Mouse (Mus musculus) effector memory CD4-positive, alpha-beta T cell, adult 7 months (primary cell): ENCODE measurements around the gene Mroh2a. TPM values are rescaled to one million over a fixed set of nuclear protein-coding genes. Genes with fewer than 3 reads are reported as not detected.

ENCODE experiments used
- polyA plus RNA-seq: library from polyadenylated mRNA; unstranded; fragments of 100-300 nt; shearing (Covaris generic); gene quantifications from one replicate; pipeline ENCODE4 v1.2.1, GENCODE M21; 2017

Gene Mroh2a
- polyA plus RNA-seq, result 2.7 TPM

DNA sequence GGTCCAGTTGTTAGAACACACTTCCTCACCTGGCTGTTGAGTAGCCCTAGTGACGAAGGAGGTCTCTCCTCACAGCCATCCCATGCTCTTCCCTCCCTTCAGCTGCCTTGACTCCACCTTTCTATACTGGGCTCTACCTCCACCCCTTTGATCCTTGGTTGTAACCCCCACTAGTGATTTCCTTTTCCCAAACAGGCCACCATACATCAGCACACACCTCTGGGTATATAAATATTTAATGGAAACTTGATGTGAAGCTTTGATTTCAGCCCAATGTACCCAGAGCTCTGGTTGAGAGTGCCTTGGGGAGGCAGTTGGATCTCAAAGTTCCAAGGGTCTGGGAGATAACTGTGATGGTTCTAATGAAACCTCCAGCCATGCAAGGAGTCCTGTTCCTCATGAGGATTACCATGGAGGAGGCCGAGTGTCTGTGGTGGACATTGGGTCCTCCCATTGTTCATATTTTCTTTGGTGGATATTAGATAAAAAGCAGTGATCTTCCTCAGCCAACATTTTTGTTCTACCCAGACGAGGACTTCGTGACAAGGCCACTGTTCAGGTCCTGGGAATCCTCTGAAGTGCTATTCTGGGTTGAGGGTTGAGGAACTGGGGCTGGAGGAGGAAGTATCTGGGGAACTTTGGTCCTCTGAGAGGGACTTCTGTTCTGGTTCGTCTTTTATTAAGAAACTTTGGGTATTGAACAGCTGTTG is at the start of gene Mroh2a:
Mroh2a (plus strand) TSS at position 317 of the 710 bp plus-strand sequence.

DNA sequence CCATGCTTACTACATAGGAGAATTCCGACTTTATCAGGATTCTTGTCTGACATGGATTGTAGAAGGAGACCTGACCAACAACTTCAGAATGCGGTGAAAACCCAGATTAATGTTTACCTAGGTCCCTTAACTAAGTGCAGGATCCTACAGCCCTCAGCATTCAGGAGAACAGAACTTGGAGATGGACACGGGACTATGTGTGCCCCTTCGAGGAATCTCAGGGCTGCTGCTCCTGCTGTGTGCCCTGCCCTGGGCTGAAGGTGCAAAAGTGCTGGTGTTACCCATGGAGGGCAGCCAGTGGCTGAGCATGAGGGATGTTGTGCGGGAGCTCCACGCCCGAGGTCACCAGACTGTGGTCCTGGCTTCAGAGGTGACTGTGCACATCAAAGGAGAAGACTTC is 26.3 kb upstream of the Mroh2a start, which contains the start of gene Ugt1a2:
Ugt1a2 (plus strand) TSS at position 146 of the 400 bp plus-strand sequence.

DNA sequence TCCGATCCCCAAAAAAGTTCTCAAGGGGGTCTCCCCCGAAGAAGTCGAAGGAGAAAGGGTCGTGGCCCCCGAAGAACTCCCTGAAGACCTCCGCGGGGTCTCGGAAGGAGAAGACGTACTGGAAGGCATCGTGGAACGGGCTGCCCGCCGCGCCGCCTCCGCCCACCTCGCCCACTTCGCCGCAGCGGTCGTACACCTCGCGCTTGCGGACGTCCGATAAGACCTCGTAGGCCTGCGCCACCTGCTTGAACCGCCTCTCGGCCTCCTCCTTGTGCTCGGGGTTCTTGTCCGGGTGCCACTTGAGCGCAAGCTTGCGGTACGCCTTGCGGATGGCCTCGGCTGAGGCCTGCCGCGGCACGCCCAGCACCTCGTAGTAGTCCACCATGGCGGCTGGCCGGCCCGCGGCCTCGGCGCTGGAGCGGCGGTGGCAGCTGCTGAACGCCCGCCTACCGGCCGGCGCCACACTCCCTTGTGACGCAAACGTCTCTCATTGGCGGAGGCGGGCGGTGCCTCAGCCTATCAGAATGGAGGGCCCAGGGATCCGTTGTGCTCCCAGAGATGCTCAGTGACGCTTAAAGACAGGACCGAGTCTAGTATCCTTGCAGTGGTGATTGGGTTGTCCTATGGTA is 21.4 kb upstream of the Mroh2a start, which contains the start of gene Dnajb3:
Dnajb3 (minus strand) TSS at position 489 of the 629 bp plus-strand sequence.

DNA sequence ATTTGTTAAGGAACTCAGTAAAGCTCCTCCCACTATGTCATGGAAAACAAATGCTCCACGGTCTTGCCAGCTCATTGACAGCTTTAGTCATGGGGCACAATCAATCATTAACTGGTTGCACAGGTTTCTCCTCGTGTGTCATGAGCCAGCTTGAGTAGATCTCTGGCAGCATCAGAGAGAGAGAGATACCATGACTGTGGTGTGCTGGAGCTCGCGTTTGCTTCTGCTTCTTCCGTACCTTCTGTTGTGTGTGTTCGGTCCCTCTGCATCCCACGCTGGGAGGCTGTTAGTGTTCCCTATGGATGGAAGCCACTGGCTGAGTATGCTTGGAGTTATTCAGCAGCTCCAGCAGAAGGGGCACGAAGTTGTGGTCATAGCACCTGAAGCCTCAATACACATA is 15.0 kb upstream of the Mroh2a start, which contains the start of gene Ugt1a1:
Ugt1a1 (plus strand) TSS at position 148 of the 400 bp plus-strand sequence.

DNA sequence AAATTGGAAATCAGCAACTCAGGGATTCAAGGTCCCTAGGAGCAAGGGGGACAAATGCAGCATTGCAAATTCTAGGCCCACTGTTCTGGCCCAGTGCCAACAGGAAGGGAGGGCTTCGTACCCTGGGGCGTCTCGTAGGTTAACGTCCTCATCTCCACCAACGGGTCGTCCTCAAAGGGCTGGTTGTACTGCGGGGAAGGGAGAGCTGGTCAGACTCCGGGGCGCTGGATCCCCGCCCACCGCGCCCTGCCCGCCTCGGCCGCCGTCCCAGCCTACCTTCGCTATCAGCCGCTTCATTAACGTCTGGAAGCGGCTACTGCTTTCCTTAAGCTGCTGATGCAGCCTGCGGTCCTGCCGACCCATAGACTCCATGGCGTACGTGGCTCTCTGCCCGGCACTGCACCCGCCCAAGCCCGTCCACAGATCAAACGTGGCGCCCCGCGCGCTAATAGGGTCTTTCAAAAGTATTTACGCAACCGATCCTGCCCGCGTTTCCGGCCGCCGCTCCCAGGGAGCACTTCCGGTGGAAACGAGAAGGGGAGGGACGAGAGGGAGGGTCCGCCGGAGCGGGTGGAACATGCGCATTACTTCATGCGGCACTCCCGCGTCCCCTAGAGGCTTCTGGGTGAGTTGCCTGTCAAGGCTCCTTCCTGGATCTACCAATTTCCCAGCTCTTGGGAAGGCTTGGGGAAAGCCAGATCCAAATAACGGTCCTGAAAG is 50.5 kb downstream of the Mroh2a start, which contains the start of the genes Hjurp and Trpm8:
Hjurp (minus strand) TSS at position 536 of the 720 bp plus-strand sequence.
Trpm8 (plus strand) TSS at position 564 of the 720 bp plus-strand sequence.

Other genes with a start within 250 kb of the Mroh2a start
- gene Usp40, start 218.4 kb upstream of the Mroh2a start, polyA plus RNA-seq, result 14.5 TPM
- not detected for gene Ugt1a10, start 171.6 kb upstream of the Mroh2a start, polyA plus RNA-seq
- gene Ugt1a9, start 156.2 kb upstream of the Mroh2a start, polyA plus RNA-seq, result not detected
- not detected for gene Ugt1a8, start 139.2 kb upstream of the Mroh2a start, polyA plus RNA-seq
- 0.16 TPM for gene Ugt1a7c, start 131.9 kb upstream of the Mroh2a start, polyA plus RNA-seq
- gene Ugt1a6b, start 123.7 kb upstream of the Mroh2a start, polyA plus RNA-seq, result not detected
- 1.1 TPM for gene Ugt1a6a, start 92.2 kb upstream of the Mroh2a start, polyA plus RNA-seq
- gene Ugt1a5, start 61.0 kb upstream of the Mroh2a start, polyA plus RNA-seq, result not detected
- 0.56 TPM for gene Ugt1a2, start 26.4 kb upstream of the Mroh2a start, polyA plus RNA-seq
- not detected for gene Dnajb3, start 21.2 kb upstream of the Mroh2a start, polyA plus RNA-seq
- not detected for gene Ugt1a1, start 15.0 kb upstream of the Mroh2a start, polyA plus RNA-seq
- gene Hjurp, start 50.6 kb downstream of the Mroh2a start, polyA plus RNA-seq, result 90.0 TPM
- not detected for gene Trpm8, start 50.7 kb downstream of the Mroh2a start, polyA plus RNA-seq
- gene Spp2, start 180.0 kb downstream of the Mroh2a start, polyA plus RNA-seq, result not detected